Mouse (Mus musculus) bone marrow, adult 2 months (tissue): ENCODE results near the gene Sec22c.

Experiments
- CTCF ChIP-seq: fragments of 200-500 bp; IDR thresholded peaks from 2 replicates; pipeline ENCODE4 v1.5.1; 2011; ENCODE audit warnings: low read length, control low read depth; ENCODE audit not compliant: control insufficient read depth, insufficient read depth
- POLR2A ChIP-seq: fragments of 200-500 bp; IDR thresholded peaks from 2 replicates; pipeline ENCODE4 v1.6.1; 2011; ENCODE audit warnings: low read depth, mild to moderate bottlenecking, control low read depth, low read length, borderline replicate concordance; ENCODE audit not compliant: control insufficient read depth

DNA sequence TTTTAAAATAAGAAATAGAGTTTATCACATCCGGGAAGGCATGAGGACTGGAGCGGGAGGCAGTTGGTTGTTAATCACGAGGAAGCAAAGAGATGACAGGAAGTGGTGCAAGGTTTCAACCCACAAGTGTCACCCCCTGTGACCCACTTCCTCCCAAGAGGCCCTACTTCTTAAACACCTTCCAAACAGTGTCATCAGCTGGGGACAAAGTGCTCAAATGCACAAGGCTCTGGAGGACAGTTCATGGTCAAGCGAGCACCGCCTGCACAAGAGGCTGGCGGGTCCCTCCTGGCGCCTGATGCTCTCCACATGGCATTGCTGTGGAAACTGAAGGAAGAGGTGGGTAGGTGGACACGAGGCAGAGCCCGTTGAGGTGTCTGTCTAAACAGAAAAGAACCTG lies 30.3 kb downstream of the Sec22c start:
- TF ChIP-seq CTCF (no peak), POLR2A (peak; percentile 54; the same call in 1 of the 2 replicates)
